Mouse (Mus musculus) CD4-positive, CD25-positive, alpha-beta regulatory T cell, adult 2 months (primary cell): Measurements from ENCODE around the gene Olfr972.
"Not testable (repeated sequence)": the region's sequence is repeated elsewhere in the genome, so short reads cannot be mapped to it uniquely, and the experiment has no call there.

ENCODE experiments used
- DNase-seq: peaks from one replicate; pipeline ENCODE4 v3.0.0-alpha.2; 2012; ENCODE audit warnings: low read depth, low spot score

Olfr972 gene

DNA sequence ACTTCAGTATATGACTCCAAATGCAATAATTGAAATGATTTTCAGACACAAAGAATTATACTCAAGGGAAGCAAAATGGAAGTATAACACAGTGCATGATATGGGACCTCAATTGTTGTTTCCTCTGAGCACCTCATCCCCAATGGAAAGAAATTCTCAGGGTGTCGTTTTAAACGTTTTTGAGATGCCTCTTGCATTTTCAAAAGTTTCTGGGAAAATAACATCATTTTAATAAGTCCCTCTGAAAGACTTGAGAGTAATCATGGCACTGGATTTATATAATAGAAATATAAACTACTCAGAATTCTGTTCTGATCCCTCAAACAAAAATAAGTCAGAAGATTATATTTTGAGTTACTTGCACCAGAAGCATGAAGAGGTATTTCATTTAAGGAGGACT, at the start of gene Olfr972:
Gene Olfr972 (plus strand): TSS at position 301 of the 400 bp plus-strand sequence.
- no peak for DNase-seq

DNA sequence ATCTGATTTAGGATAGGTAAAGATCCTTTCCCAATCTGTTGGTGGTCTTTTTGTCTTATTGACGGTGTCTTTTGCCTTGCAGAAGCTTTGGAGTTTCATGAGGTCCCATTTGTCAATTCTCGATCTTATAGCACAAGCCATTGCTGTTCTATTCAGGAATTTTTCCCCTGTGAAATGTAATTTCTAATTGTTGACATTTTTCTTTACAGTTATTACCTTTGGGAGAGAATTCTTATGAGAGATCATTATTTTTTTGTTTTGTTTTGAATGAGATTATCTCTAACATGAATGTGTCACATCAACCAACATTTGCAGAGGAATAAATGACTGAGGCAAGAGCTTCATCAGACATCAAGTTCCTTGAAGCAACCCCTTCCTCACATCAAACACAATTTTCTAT, 29.6 kb upstream of the Olfr972 start, which contains the start of gene Olfr971:
Gene Olfr971 (plus strand): TSS at position 301 of the 400 bp plus-strand sequence.
- not testable (repeated sequence) for DNase-seq

DNA sequence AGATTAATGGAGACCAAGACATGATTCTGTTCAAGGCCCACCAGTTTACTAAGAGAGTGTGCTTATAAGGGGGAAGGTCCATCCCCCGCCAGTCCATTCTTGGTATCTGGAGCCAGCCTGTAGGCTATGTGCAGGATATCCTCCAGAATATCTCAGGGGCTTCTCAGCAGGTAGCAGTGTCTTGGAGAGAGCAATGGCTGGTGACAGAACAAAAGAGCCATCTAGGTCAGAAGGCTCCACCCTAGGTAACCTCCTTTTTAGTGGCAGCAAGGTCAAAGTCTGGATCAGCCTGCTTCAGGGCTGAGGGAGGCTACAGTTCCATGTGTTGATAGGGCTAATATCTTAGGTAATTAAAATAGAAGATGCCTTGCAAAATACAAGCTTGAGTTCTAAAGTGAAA, 5.8 kb downstream of the Olfr972 start:
- DNase-seq, result not testable (repeated sequence)

DNA sequence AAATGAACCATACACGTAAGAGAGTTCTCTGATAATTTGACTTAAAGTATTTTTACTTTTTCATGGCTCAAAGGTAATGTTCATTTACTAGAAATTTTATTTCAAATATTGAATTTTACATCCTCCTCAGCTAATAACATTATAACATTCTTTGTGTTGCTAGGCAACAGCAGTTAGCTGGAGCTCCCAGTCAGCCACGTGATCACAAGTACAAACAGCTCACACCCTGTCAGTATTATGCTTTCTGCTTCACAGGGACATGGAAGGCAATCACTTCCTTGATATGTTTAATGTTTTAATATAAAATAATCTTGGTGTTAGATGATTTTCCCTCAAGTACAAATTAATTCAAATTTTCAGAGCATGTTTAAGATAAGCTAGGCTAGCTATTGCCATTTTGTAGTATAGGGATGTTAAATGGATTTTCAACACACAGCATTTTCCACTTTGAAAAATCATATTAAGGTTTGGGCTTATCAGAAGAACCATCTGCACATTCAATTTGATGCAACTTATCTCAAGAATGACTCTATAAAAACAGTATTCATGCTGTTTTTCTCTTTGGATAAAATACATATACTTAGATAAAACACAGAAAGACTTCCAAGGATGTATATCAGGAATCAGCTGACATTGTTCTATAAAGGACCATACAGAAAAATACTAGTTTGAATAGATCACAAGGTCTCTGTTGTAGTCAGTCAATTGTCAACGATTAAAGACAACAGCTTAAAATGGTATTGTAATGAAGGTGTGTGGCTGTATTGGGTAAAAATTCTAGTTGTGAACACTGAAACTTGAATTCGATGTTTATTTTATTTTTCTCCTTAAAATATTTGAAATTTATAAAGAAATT, 11.5 kb downstream of the Olfr972 start:
- not testable (repeated sequence) for DNase-seq

DNA sequence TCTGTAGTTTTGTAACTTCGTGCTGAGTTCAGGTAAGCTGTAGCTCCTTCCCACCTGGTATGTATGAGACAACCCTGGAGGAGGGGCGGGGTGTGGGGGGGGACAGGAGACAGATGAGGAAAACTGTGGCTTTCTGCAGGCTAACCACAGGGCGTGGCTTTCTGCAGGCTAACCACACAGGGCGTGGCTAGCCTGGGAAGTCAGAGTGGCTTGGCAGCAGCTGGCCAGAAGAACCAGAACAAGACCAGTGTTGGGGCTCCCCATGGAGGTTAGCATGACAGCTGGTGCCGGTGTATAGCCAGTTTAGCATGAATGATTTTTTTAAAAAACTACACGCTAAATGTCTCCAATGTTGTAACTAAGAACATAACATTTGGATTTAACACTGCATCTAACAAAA, 38.9 kb downstream of the Olfr972 start:
- DNase-seq, result no peak

DNA sequence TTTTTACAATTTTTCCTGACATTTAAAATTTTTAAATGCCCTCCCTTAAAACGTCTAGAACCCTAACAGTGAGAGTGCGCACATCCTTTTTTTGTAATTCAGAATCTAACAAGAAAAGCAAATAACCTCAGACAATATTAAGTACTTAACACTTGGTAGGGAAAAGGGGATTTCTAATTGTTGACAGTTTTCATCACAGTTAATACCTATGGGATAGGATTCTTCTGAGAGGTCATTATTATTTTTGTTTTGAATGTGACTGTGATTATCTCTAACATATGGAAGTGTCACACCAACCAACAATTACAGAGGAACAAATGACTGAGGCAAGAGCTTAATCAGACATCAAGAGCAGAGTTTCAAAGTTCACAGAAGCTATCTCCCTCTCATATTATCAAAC, 40.8 kb downstream of the Olfr972 start, which contains the start of gene Olfr229:
Gene Olfr229 (plus strand): TSS at position 301 of the 400 bp plus-strand sequence.
- no peak for DNase-seq

DNA sequence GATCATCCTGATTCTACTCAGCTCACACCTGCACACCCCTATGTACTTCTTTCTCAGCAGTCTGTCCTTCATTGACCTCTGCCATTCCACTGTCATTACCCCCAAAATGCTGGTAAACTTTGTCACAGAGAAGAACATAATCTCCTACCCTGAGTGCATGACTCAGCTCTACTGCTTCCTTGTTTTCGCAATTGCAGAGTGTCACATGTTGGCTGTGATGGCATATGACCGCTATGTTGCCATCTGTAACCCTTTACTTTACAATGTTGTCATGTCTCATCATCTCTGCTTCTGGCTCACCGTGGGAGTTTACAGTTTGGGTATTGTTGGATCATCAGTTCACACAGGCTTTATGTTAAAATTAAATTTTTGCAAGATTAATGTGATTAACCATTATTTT, 43.7 kb downstream of the Olfr972 start:
- DNase-seq, result no peak
